Mouse (Mus musculus) myocyte (in vitro differentiated cells): ENCODE data around the gene Vmn1r55. TPM values are rescaled to one million over a fixed set of nuclear protein-coding genes. Genes with fewer than 3 reads are reported as not detected.
"Not testable (repeated sequence)": the region's sequence is repeated elsewhere in the genome, so short reads cannot be mapped to it uniquely, and the experiment has no call there.

Source experiments
- H3K27me3 ChIP-seq: one replicate; pipeline ENCODE4 v1.6.1; 2011; ENCODE audit not compliant: control insufficient read depth, insufficient read depth, insufficient read length
- H3K36me3 ChIP-seq: one replicate; pipeline ENCODE4 v1.6.1; 2011; ENCODE audit not compliant: control insufficient read depth, insufficient read depth
- H3K4me2 ChIP-seq: one replicate; pipeline ENCODE4 v1.6.1; 2011; ENCODE audit warnings: low read depth, control low read depth
- H3K4me3 ChIP-seq: one replicate; pipeline ENCODE4 v1.5.1; 2011; ENCODE audit warnings: mild to moderate bottlenecking, control low read depth, moderate library complexity
- H3K79me2 ChIP-seq: one replicate; pipeline ENCODE4 v1.6.1; 2011; ENCODE audit not compliant: control insufficient read depth, insufficient read depth
- H3ac ChIP-seq: one replicate; pipeline ENCODE4 v1.6.1; 2011; ENCODE audit not compliant: control insufficient read depth, insufficient read length
- CEBPB ChIP-seq: IDR thresholded peaks from 2 replicates; pipeline ENCODE4 v1.6.1; 2011; ENCODE audit warnings: mild to moderate bottlenecking, moderate library complexity; ENCODE audit not compliant: poor library complexity, insufficient read depth, severe bottlenecking
- E2F4 ChIP-seq: IDR thresholded peaks from one replicate; pipeline ENCODE4 v1.6.1; 2011; ENCODE audit warnings: mild to moderate bottlenecking, control low read depth, moderate library complexity; ENCODE audit not compliant: insufficient read depth
- MAX ChIP-seq: IDR thresholded peaks from one replicate; pipeline ENCODE4 v1.6.1; 2011; ENCODE audit warnings: low read depth, mild to moderate bottlenecking, control low read depth
- MYOD1 ChIP-seq, 3 experiments: IDR thresholded peaks; one replicate each; pipeline ENCODE4 v1.6.1; 2011; ENCODE audit warnings: control low read depth in 2 of 3, low read depth in 2 of 3, mild to moderate bottlenecking in 2 of 3, moderate library complexity in 1 of 3; ENCODE audit not compliant: insufficient read length in 2 of 3, control insufficient read depth in 1 of 3
- MYOG ChIP-seq, 3 experiments: IDR thresholded peaks; one replicate each; pipeline ENCODE4 v1.6.1; 2011; ENCODE audit warnings: control low read depth in 2 of 3, low read depth in 2 of 3, mild to moderate bottlenecking in 2 of 3; ENCODE audit not compliant: insufficient read length in 2 of 3, control insufficient read depth in 1 of 3, insufficient read depth in 1 of 3
- POLR2A ChIP-seq: IDR thresholded peaks from one replicate; pipeline ENCODE4 v1.6.1; 2011; ENCODE audit warnings: low read depth, mild to moderate bottlenecking, control low read depth, moderate library complexity; ENCODE audit not compliant: insufficient read length
- POLR2AphosphoS2 ChIP-seq: IDR thresholded peaks from one replicate; pipeline ENCODE4 v1.6.1; 2011; ENCODE audit warnings: low read depth, control low read depth; ENCODE audit not compliant: insufficient read length
- REST ChIP-seq: IDR thresholded peaks from one replicate; pipeline ENCODE4 v1.6.1; 2011; ENCODE audit warnings: mild to moderate bottlenecking, control low read depth, moderate library complexity; ENCODE audit not compliant: insufficient read depth, insufficient read length
- SRF ChIP-seq: IDR thresholded peaks from one replicate; pipeline ENCODE4 v1.6.1; 2011; ENCODE audit warnings: low read depth; ENCODE audit not compliant: control insufficient read depth, insufficient read length
- TCF12 ChIP-seq: IDR thresholded peaks from one replicate; pipeline ENCODE4 v1.6.1; 2011; ENCODE audit warnings: mild to moderate bottlenecking, control low read depth; ENCODE audit not compliant: poor library complexity, insufficient read depth, severe bottlenecking
- TCF3 ChIP-seq: IDR thresholded peaks from one replicate; pipeline ENCODE4 v1.6.1; 2011; ENCODE audit warnings: low read depth, control low read depth; ENCODE audit not compliant: insufficient read length
- USF1 ChIP-seq: IDR thresholded peaks from one replicate; pipeline ENCODE4 v1.6.1; 2011; ENCODE audit warnings: low read depth, mild to moderate bottlenecking, control low read depth, moderate library complexity
- polyA plus RNA-seq: library from polyadenylated mRNA; unstranded; fragments of >200 nt; fragmentation: generic; extraction: Trizol; gene quantifications from one replicate; pipeline ENCODE4 v1.2.1, GENCODE M21; 2012; ENCODE audit warnings: missing spikeins

Vmn1r55 gene
- not detected for polyA plus RNA-seq

- H3K4me3 ChIP-seq, H3ac ChIP-seq, H3K4me2 ChIP-seq, H3K79me2 ChIP-seq, H3K36me3 ChIP-seq, H3K27me3 ChIP-seq: not testable (repeated sequence)
Observed at GRCm38 (mm10) chr7:5149570-5149969, at the start of gene Vmn1r55. Vmn1r55 (minus strand) TSS chr7:5149670.

GRCm38 (mm10) chr7:5196647-5197046 lies 47.2 kb upstream of the Vmn1r55 start, which contains the start of gene Vmn1r56:
Vmn1r56 (minus strand) TSS chr7:5196747.
- not testable (repeated sequence) for H3K4me3 ChIP-seq, H3K4me2 ChIP-seq, H3K27me3 ChIP-seq, H3ac ChIP-seq, H3K36me3 ChIP-seq, H3K79me2 ChIP-seq

GRCm38 (mm10) chr7:5125549-5126406 lies 23.7 kb downstream of the Vmn1r55 start, which contains the start of gene Rasl2-9:
Rasl2-9 (minus strand) TSS chr7:5125950.
- Histone ChIP-seq H3K36me3 (no peaks in the 10 kb centered on the region), H3ac (no peak within 1 kb of the TSS), H3K79me2 (no peaks in the 10 kb centered on the region), H3K27me3 (no peaks in the 10 kb centered on the region), H3K4me3 (no peak within 1 kb of the TSS), H3K4me2 (no peak within 1 kb of the TSS)
- TF ChIP-seq TCF3 (no peak), SRF (no peak), MYOD1 (IDR thresholded peaks at IDR 0.05; ENCODE audit: control insufficient read depth in 1 of 3, insufficient read length in 2 of 3, low read depth in 2 of 3) (no peak), TCF12 (no peak), REST (no peak), POLR2A (no peak), USF1 (no peak), MAX (no peak), E2F4 (no peak), CEBPB (no peak), POLR2AphosphoS2 (no peak), MYOG (IDR thresholded peaks at IDR 0.05; ENCODE audit: control insufficient read depth in 1 of 3, insufficient read depth in 1 of 3, insufficient read length in 2 of 3, low read depth in 2 of 3) (no peak)

- H3ac ChIP-seq = no peak overlapping the region
- H3K36me3 ChIP-seq = no peaks in the 10 kb centered on the region
- H3K4me3 ChIP-seq = no peak overlapping the region
- no peaks in the 10 kb centered on the region for H3K79me2 ChIP-seq
- TF ChIP-seq CEBPB (no peak), TCF3 (no peak), MAX (no peak), SRF (no peak), POLR2A (no peak), USF1 (no peak), REST (no peak), TCF12 (no peak), MYOG (IDR thresholded peaks at IDR 0.05; ENCODE audit: control insufficient read depth in 1 of 3, insufficient read depth in 1 of 3, insufficient read length in 2 of 3, low read depth in 2 of 3) (no peak), POLR2AphosphoS2 (no peak), MYOD1 (IDR thresholded peaks at IDR 0.05; ENCODE audit: control insufficient read depth in 1 of 3, insufficient read length in 2 of 3, low read depth in 2 of 3) (no peak), E2F4 (no peak)
- H3K4me2 ChIP-seq = no peak overlapping the region
- H3K27me3 ChIP-seq = no peaks in the 10 kb centered on the region
Observed at GRCm38 (mm10) chr7:5125078-5125477, 24.4 kb downstream of the Vmn1r55 start.

GRCm38 (mm10) chr7:5116850-5117249 lies 32.6 kb downstream of the Vmn1r55 start, which contains the start of gene Rfpl4:
Rfpl4 (minus strand) TSS chr7:5116950.
- Histone ChIP-seq H3K4me2 (no peak within 1 kb of the TSS), H3K36me3 (no peaks in the 10 kb centered on the region), H3K79me2 (no peaks in the 10 kb centered on the region), H3ac (no peak within 1 kb of the TSS), H3K4me3 (no peak within 1 kb of the TSS), H3K27me3 (no peaks in the 10 kb centered on the region)
- no peak for TF ChIP-seq REST
- no peak for TF ChIP-seq SRF
